Mouse (Mus musculus): ENCODE measurements at regions not wholly inside any gene's neighbourhood (a gene's known extent, or its start where the extent isn't known, plus 50 kb on each side); places are given as distances from the start of the nearest gene placed in this dataset.

DNA sequence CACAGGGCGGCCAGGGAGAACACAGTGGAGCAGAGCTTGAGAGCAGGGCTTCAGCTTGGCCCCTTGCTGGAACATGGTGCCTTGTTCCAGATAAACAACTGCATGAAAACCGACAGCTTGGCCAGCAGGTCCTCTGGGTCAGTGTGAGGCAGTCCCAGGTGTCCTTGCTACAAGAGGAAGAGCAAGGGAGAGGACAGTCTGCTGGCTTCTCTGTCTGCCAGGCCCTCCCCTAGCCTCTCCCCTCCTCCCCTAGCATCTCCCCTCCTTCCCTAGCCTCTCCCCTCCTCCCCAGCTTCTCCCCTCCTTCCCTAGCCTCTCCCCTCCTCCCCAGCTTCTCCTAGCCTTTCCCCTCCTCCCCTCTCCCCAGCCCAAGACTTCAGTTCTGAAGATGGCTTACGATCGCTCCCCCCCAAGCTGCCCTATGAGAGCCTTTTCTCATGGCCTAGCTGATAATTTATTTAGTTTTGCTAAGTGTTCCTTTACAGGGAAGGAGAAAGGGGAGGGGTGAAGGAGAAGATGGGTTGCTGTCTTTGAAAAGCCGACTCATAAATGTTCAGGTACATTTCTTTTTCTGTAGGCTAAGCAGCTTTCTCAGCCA, 333.7 kb downstream of the Gm45692 start:
- TF ChIP-seq CTCF (IDR thresholded peaks at IDR 0.05; ENCODE audit: low read depth, low read length): no peak
- no peak for TF ChIP-seq POLR2A (IDR thresholded peaks at IDR 0.05; ENCODE audit: borderline replicate concordance, low read depth, low read length)
